20 mouse cellular contexts compared by ENCODE assay signal in genomic region chr11:115273735-115274134, GRCm38 (mm10). TPM values are rescaled to one million over a fixed set of nuclear protein-coding genes. Genes with fewer than 3 reads are reported as not detected.
"Had no signal": no experiment of that assay in that cellular context is flagged by ENCODE, and none has a peak within 500 bp of the region (broad histone marks: within the 10 kb centered on the region; RNA-seq: fewer than 3 reads in every experiment).

No protein-coding gene starts in this region.

- H3K9me3 ChIP-seq: kidney, embryonic 15.5 days; limb, embryonic 12.5 days; midbrain, embryonic 12.5 days had no signal

- H3K4me2 ChIP-seq: kidney, embryonic 15.5 days; limb, embryonic 12.5 days; lung, embryonic 14.5 days; midbrain, embryonic 12.5 days had no signal

- DNase-seq: kidney, adult 8-10 months; kidney, postnatal 10 days; kidney, postnatal 36 days; layer of hippocampus, postnatal 36 days; liver, postnatal 0 days; lung, embryonic 14.5 days; thymus, adult 18-20 months; thymus, postnatal 36 days had no signal

- H3K27ac ChIP-seq: kidney, embryonic 15.5 days; left cerebral cortex, adult 2 months; limb, embryonic 12.5 days; liver, embryonic 14.5 days; macrophage; midbrain, embryonic 12.5 days had no signal

- H3K9ac ChIP-seq: kidney, embryonic 15.5 days; limb, embryonic 12.5 days; liver, embryonic 14.5 days; liver, postnatal 0 days; lung, embryonic 14.5 days; midbrain, embryonic 12.5 days had no signal

- H3K4me3 ChIP-seq: kidney, embryonic 15.5 days; left cerebral cortex, adult 2 months; limb, embryonic 12.5 days; midbrain, embryonic 12.5 days had no signal

- ATAC-seq: liver, postnatal 0 days; lung, postnatal 0 days had no signal

RNA-seq across cellular contexts. Expression of gene Grin2c, which starts 6.7 kb away (rescaled TPM):
- polyA plus RNA-seq: kidney, embryonic 15.5 days; lung, embryonic 14.5 days; macrophage; stomach, embryonic 14.5 days had no signal

RNA-seq across cellular contexts. Expression of gene Otop2, which starts 33.2 kb away (rescaled TPM):
- polyA plus RNA-seq: limb, embryonic 12.5 days; liver, adult 2 months; liver, embryonic 14.5 days; liver, postnatal 0 days; lung, embryonic 14.5 days; lung, postnatal 0 days; macrophage; midbrain, embryonic 12.5 days; neural tube, embryonic 11.5 days; spleen, adult 2 months; stomach, embryonic 14.5 days; urinary bladder, adult 2 months had no signal

RNA-seq across cellular contexts. Expression of gene Ush1g, which starts 48.1 kb away (rescaled TPM):
- polyA plus RNA-seq: kidney, embryonic 15.5 days; limb, embryonic 12.5 days; lung, embryonic 14.5 days; lung, postnatal 0 days; macrophage; neural tube, embryonic 11.5 days; stomach, embryonic 14.5 days; urinary bladder, adult 2 months had no signal
